Mouse (Mus musculus) lung, postnatal 36 days (tissue): ENCODE measurements at regions not wholly inside any gene's neighbourhood (a gene's known extent, or its start where the extent isn't known, plus 50 kb on each side); places are given as distances from the start of the nearest gene placed in this dataset.

ENCODE experiments used
- DNase-seq: peaks from one replicate; pipeline ENCODE4 v3.0.0; 2022; ENCODE audit warnings: mixed read lengths

GRCm38 (mm10) chr11:56285575-56286260 lies 244.9 kb upstream of the Nmur2 start:
- DNase-seq = peak; percentile 9

DNA sequence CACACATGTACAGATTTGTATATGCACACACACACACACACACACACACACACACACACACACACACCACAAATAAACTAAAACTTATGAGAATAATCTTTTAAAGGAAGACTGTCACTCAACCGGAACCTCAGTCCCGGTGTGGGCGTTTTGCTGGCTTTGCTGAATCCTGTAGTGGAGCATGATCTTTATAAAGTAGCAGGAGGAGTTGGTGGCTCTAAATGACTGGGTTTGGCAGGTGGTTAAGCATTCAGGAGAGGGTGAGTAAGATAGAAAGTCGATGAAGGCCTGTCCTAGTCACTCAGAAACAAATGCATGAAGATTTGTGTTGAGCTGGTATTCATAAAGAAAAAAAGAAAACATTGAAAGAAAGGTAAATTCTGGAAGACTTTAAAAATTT lies 240.4 kb upstream of the Nmur2 start:
- DNase-seq = no peak

DNA sequence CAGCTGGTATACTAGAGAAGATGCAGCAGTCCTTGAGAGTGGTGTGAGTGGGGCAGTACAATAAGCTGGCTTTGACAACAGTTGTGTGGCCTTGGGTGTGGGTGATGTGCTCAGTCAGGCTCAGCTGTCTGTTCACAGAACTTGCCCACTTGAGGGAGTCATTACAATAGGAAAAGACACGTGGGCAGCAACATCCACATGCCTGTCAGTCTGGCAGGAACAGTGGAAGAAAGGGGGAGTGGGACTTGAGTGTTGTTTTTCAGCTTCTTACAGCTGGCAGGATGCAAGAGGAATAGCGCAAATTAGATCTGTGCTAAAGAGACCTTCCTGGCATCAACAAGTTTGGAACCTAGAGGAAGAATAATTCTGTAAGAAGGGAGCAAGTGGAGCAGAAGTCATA lies 239.4 kb upstream of the Nmur2 start:
- peak; percentile 21 for DNase-seq

GRCm38 (mm10) chr11:56269915-56270493 lies 229.2 kb upstream of the Nmur2 start:
- DNase-seq = peak; percentile 49

DNA sequence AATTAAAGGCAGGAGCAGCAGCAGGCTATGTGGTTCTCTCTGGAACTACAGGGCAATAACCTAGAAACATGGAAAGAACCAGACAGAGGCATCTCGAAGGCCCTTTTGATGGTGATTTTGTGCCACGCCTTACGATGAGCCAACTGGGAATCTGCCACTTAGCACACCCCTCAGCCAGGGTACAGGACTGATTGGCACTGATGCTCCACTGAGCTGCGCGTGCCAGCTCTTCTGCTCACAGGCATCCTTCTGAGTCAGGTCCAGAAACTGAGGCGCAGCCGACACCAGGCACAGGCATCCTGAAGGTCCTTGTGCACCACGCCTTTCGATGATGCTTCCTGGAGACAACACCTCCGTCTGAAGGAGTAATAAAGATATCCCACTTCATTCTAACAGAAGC lies 221.9 kb upstream of the Nmur2 start:
- no peak for DNase-seq

GRCm38 (mm10) chr11:56256356-56256755 lies 215.5 kb upstream of the Nmur2 start:
- no peak for DNase-seq

- no peak for DNase-seq
These were observed 213.6 kb upstream of the Nmur2 start for GRCm38 (mm10) chr11:56254437-56254836.

GRCm38 (mm10) chr11:56247333-56247823 lies 206.6 kb upstream of the Nmur2 start:
- DNase-seq = no peak

- DNase-seq = no peak
These were observed 205.9 kb upstream of the Nmur2 start for GRCm38 (mm10) chr11:56246549-56247332.

- DNase-seq = no peak
These were observed 204.1 kb upstream of the Nmur2 start for GRCm38 (mm10) chr11:56244951-56245350.

DNA sequence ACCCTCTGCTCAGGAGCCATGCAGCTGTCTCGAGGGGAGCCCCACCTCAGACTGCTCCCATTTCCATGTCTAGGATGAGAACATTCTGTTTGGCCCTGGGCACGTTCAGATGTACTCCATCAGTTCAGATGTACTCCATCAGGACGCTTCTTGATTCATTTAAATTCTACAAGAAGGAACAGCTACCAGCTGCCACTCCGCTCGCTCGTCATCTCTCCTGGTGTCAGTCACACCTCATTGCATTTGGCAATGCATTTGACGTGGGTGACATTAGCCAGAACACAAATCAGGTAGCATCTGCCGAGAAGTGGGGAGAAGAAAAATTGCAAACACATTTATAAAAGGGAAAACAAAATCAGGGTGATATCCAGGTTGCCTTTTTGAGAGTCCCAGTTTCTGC lies 202.6 kb upstream of the Nmur2 start:
- peak; percentile 7 for DNase-seq

DNA sequence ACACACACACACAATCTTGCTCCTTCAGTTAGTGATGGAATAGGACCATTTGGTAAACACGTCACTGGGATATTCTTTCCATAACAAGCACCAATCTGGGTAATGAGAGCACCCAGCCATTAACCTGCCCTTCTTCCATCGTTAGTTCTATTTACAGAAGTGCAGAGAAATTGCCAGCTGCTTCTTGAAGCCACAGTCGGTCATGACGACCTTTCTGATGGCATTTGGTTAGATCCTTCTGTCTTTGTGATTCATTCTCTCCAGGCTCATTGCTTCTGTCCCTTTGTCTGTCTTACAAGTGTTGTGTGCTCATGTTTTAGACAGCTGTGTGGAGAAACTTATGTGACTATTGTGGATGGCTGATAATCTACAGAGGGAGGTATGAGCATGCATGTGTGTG lies 197.9 kb upstream of the Nmur2 start:
- DNase-seq = no peak

- peak; percentile 31 for DNase-seq
These were observed 184.2 kb upstream of the Nmur2 start for GRCm38 (mm10) chr11:56224999-56225398.

- peak; percentile 11 for DNase-seq
These were observed 174.9 kb upstream of the Nmur2 start for GRCm38 (mm10) chr11:56215706-56216105.

DNA sequence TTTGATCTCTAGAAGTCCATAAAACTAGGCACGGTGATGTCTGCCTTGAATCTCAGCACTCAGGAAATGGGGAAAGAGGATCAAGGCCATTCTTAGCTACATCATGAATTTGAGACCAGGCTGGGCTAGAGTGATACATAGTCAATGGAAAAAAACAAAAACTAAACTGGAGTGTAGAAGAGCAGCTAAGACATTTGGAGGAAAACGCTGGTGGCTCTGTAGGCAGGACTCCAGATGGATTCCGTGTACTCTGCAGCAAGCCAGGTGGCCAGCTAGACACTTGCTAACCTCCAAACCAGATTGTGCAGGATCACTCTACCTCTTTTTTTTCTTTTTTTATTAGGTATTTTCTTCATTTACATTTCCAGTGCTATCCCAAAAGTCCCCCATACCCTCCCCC lies 161.0 kb upstream of the Nmur2 start:
- DNase-seq = no peak

DNA sequence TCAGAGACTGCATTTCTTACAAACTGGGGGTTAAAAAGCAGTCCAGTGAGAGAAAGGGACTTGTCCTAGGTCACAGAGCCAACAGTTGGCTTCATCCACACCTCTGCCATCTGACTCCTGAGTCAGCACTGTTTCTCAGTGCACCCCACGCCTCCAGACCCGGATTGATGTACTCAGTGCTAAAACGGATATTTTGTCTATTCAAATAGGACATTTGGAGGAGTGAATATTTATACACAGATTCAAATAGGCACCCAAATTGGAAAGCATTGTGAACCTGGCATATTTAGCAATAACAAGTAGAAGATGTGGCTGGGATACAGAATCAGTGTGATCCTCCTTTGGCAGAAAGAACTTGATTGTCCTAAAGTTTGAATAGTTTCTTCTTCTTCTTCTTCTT lies 154.5 kb upstream of the Nmur2 start:
- no peak for DNase-seq

DNA sequence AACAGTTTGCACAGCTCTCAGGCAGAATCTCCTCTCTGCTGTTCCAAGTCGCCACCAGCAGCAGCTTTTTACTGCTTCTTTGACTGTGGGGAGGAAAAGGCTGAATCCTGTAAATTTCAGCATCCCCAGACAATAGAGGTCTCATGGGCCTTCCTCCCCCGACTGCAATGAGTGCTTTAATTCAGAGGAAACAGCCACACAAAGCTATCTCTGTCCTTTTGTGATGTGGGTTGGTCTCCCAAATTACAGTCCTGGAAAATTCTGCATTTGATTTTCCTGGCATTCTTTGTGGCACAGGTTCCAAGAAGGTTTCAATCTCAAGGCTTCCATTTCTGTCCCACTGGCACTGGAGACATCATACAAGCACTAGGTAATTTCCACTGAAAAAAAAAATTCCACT lies 152.6 kb upstream of the Nmur2 start:
- no peak for DNase-seq

- DNase-seq = no peak
These were observed 133.1 kb upstream of the Nmur2 start for GRCm38 (mm10) chr11:56173895-56174294.

GRCm38 (mm10) chr11:56173246-56173645 lies 132.4 kb upstream of the Nmur2 start:
- no peak for DNase-seq

GRCm38 (mm10) chr11:56169576-56169975 lies 128.8 kb upstream of the Nmur2 start:
- no peak for DNase-seq

GRCm38 (mm10) chr11:56166849-56167248 lies 126.0 kb upstream of the Nmur2 start:
- DNase-seq = no peak

DNA sequence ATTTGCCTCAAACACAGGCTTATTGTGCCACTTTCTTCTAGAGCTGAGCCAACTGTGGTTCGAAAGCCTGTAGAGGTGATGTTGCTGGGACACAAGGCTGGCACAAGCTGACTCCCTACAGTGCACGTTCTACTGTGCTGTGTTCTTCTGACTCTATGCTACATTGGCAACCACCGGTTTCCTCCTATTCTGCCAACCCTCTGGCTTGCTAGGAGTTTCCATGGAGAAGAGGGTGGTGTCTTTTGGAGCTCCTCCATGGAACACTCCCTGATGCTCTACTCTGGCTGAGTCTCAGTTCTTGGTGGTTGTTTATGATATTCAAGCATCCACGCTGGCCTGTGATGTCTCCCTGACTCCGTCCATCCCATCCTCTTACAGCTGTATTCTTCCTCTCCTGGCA lies 124.9 kb upstream of the Nmur2 start:
- peak; percentile 27 for DNase-seq

DNA sequence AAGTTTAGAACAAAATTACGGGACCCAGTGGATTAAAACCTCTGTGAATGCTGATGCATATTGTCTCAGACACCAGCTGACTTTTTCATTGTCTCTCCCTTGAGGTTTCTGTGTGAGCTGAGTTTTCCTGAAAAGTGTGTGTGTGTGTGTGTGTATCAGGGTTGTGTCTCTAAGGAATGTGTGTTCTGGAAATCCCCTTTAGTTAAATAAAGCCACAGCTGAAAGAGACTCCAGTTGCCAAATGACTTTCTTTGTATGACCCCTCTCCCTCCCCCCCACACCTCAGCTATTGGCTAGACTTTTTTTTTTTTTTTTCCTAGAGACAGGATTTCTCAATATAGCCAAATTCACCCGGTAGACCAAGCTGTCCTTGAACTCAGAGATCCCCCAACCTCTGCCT lies 119.5 kb upstream of the Nmur2 start:
- DNase-seq = peak; percentile 15
